Mouse (Mus musculus) liver, embryonic 14.5 days (tissue): ENCODE measurements at regions not wholly inside any gene's neighbourhood (a gene's known extent, or its start where the extent isn't known, plus 50 kb on each side); places are given as distances from the start of the nearest gene placed in this dataset.

ENCODE experiments used
- CTCF ChIP-seq: IDR thresholded peaks from 2 replicates; pipeline ENCODE4 v1.5.1; 2016; ENCODE audit warnings: antibody characterized with exemption, low read depth, control low read depth
- EP300 ChIP-seq: IDR thresholded peaks from 2 replicates; pipeline ENCODE4 v1.6.1; 2016; ENCODE audit warnings: antibody characterized with exemption, low read depth

DNA sequence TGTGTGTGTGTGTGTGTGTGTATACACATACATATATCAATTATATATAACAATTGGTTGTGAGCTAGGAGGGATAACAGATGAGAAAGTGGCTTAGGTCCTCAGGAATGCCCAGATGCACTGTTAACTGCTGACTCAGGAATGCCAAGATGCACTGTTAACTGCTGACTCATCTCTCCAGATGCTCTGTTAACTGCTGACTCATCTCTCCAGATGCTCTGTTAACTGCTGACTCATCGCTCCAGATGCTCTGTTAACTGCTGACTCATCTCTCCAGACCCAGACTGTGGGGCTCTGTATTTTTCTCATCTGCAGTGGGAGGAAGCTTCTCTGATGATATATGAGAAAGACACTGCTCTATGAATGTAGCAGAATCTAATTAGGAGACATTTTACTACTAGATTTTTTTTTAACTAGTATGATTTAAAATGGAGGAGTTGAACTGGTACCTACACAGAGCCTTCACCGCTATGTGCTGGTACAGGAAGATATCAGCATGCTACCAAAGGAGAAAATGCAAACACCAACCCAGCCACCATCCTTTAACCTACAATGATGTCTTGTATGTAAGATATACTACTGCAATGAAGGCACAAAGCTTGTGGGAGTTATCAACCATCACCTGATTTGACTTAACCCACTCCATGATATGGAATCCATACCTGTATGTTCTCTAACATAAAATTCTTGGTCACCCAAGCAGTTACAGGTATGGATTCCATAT is 1119.3 kb upstream of the Celf2 start:
- no peak for TF ChIP-seq CTCF
- TF ChIP-seq EP300: peak; percentile 65
